8 mouse cellular contexts compared by ENCODE assay signal in genomic region chr17:35841076-35841950, GRCm38 (mm10). TPM values are rescaled to one million over a fixed set of nuclear protein-coding genes. Genes with fewer than 3 reads are reported as not detected.
A peak's percentile ranks its signal among the peaks of the same experiment; 100 is the strongest.
DNase-seq lines count a peak whose midpoint lies in the region; ATAC-seq and TF ChIP-seq lines count a peak whose summit lies in the region.

Gene Mdc1 (plus strand): TSS chr17:35841515.

- peak; percentile 77 for TF ChIP-seq POLR2A in testis, adult 2 months (IDR thresholded peaks at IDR 0.05; ENCODE audit: control insufficient read depth, low read depth, low read length)

- H3K4me3 ChIP-seq in E14TG2a.4 (replicated peaks; ENCODE audit: low read length): peak within 1 kb of the TSS; percentile 97
- peak within 1 kb of the TSS; percentile 61 for H3K4me3 ChIP-seq in forebrain, embryonic 12.5 days (replicated peaks)
- peak within 1 kb of the TSS; percentile 70 for H3K4me3 ChIP-seq in heart, postnatal 0 days (ENCODE audit: low read depth, low read length)
- H3K4me3 ChIP-seq in liver, embryonic 16.5 days (ENCODE audit: low read depth, low read length): peak within 1 kb of the TSS; percentile 77
- H3K4me3 ChIP-seq in neural tube, embryonic 13.5 days: peak within 1 kb of the TSS; percentile 62
- peak within 1 kb of the TSS; percentile 100 for H3K4me3 ChIP-seq in testis, adult 2 months (ENCODE audit: control insufficient read depth, low read depth, low read length)

- H3K4me1 ChIP-seq in E14TG2a.4 (replicated peaks; ENCODE audit: low read depth, low read length): peaks cover 36% of the 10 kb centered on the region
- peaks cover 23% of the 10 kb centered on the region for H3K4me1 ChIP-seq in forebrain, embryonic 12.5 days
- peaks cover 13% of the 10 kb centered on the region for H3K4me1 ChIP-seq in heart, postnatal 0 days (ENCODE audit: control insufficient read depth, insufficient read depth)
- peaks cover 33% of the 10 kb centered on the region for H3K4me1 ChIP-seq in liver, embryonic 16.5 days (ENCODE audit: control insufficient read depth, low read depth, low read length)
- peaks cover 29% of the 10 kb centered on the region for H3K4me1 ChIP-seq in neural tube, embryonic 13.5 days (replicated peaks)
- H3K4me1 ChIP-seq in testis, adult 2 months (ENCODE audit: control insufficient read depth, insufficient read depth, low read length): peaks cover 21% of the 10 kb centered on the region

- peaks cover 41% of the 10 kb centered on the region for H3K36me3 ChIP-seq in E14TG2a.4 (ENCODE audit: insufficient read depth, low read length)
- peaks cover 26% of the 10 kb centered on the region for H3K36me3 ChIP-seq in forebrain, embryonic 12.5 days (replicated peaks)
- peaks cover 17% of the 10 kb centered on the region for H3K36me3 ChIP-seq in heart, postnatal 0 days (replicated peaks; ENCODE audit: control insufficient read depth, insufficient read depth, low read length)
- H3K36me3 ChIP-seq in liver, embryonic 16.5 days (ENCODE audit: control insufficient read depth, insufficient read depth): peaks cover 25% of the 10 kb centered on the region
- H3K36me3 ChIP-seq in neural tube, embryonic 13.5 days: peaks cover 21% of the 10 kb centered on the region
- peaks cover 2% of the 10 kb centered on the region for H3K36me3 ChIP-seq in testis, adult 2 months (ENCODE audit: control insufficient read depth, insufficient read depth, low read length)

- TF ChIP-seq CTCF in E14TG2a.4 (conservative IDR thresholded peaks at IDR 0.05; ENCODE audit: low read length): no peak
- no peak; the same call in 1 of the 2 replicates for TF ChIP-seq CTCF in heart, postnatal 0 days (IDR thresholded peaks at IDR 0.05; ENCODE audit: low read depth)
- no peak for TF ChIP-seq CTCF in testis, adult 2 months (IDR thresholded peaks at IDR 0.05; ENCODE audit: control insufficient read depth, insufficient read depth, insufficient replicate concordance, low read depth, low read length)

- H3K27me3 ChIP-seq in E14TG2a.4 (ENCODE audit: insufficient read depth, low read length): no peaks in the 10 kb centered on the region
- no peaks in the 10 kb centered on the region for H3K27me3 ChIP-seq in forebrain, embryonic 12.5 days
- no peaks in the 10 kb centered on the region for H3K27me3 ChIP-seq in heart, postnatal 0 days (ENCODE audit: control insufficient read depth, insufficient read depth, low read length)
- H3K27me3 ChIP-seq in liver, embryonic 16.5 days (ENCODE audit: control insufficient read depth, insufficient read depth, low read depth, low read length): no peaks in the 10 kb centered on the region
- H3K27me3 ChIP-seq in neural tube, embryonic 13.5 days: no peaks in the 10 kb centered on the region
- no peaks in the 10 kb centered on the region for H3K27me3 ChIP-seq in testis, adult 2 months (ENCODE audit: control insufficient read depth, insufficient read depth, low read length)

- H3K9ac ChIP-seq in forebrain, embryonic 12.5 days: peak within 1 kb of the TSS; percentile 64
- H3K9ac ChIP-seq in heart, postnatal 0 days (replicated peaks; ENCODE audit: low read depth, low read length): peak within 1 kb of the TSS; percentile 49
- H3K9ac ChIP-seq in liver, embryonic 16.5 days (ENCODE audit: low read depth, low read length): peak within 1 kb of the TSS; percentile 84
- H3K9ac ChIP-seq in neural tube, embryonic 13.5 days: peak within 1 kb of the TSS; percentile 68

- H3K4me2 ChIP-seq in forebrain, embryonic 12.5 days: peak within 1 kb of the TSS; percentile 58
- H3K4me2 ChIP-seq in heart, postnatal 0 days (ENCODE audit: low read depth, low read length): peak within 1 kb of the TSS; percentile 84
- H3K4me2 ChIP-seq in liver, embryonic 16.5 days (ENCODE audit: low read depth, low read length): peak within 1 kb of the TSS; percentile 86
- peak within 1 kb of the TSS; percentile 78 for H3K4me2 ChIP-seq in neural tube, embryonic 13.5 days

- peak; percentile 93 for TF ChIP-seq EP300 in heart, postnatal 0 days (IDR thresholded peaks at IDR 0.05; ENCODE audit: low read depth)

- peak; percentile 100 for DNase-seq in c-Kit-positive CD71-positive TER-119-positive erythroid progenitor cells, embryonic 14.5 days (ENCODE audit: low spot score)
- DNase-seq in heart, postnatal 0 days (ENCODE audit: low spot score): peak; percentile 100
- peak; percentile 99 to 100 for DNase-seq in kidney, postnatal 4 days

- ATAC-seq in forebrain, embryonic 12.5 days (ENCODE audit: low FRiP score): peak; percentile 92
- ATAC-seq in heart, postnatal 0 days (ENCODE audit: insufficient read depth, low read depth): peak; percentile 89
- ATAC-seq in liver, embryonic 16.5 days (ENCODE audit: low read depth): peak; percentile 86
- peak; percentile 91 for ATAC-seq in neural tube, embryonic 13.5 days (ENCODE audit: low read depth)

- H3K9me3 ChIP-seq in E14TG2a.4 (ENCODE audit: low read length): no peaks in the 10 kb centered on the region
- H3K9me3 ChIP-seq in forebrain, embryonic 12.5 days: no peaks in the 10 kb centered on the region
- H3K9me3 ChIP-seq in heart, postnatal 0 days (replicated peaks; ENCODE audit: control insufficient read depth, low read length): no peaks in the 10 kb centered on the region
- no peaks in the 10 kb centered on the region for H3K9me3 ChIP-seq in liver, embryonic 16.5 days (replicated peaks; ENCODE audit: control insufficient read depth, low read length)
- no peaks in the 10 kb centered on the region for H3K9me3 ChIP-seq in neural tube, embryonic 13.5 days

- H3K27ac ChIP-seq in forebrain, embryonic 12.5 days: peak within 1 kb of the TSS; percentile 86
- H3K27ac ChIP-seq in heart, postnatal 0 days (ENCODE audit: low read depth): peak within 1 kb of the TSS; percentile 86
- H3K27ac ChIP-seq in liver, embryonic 16.5 days (ENCODE audit: low read length): peak within 1 kb of the TSS; percentile 93
- peak within 1 kb of the TSS; percentile 76 for H3K27ac ChIP-seq in neural tube, embryonic 13.5 days (replicated peaks)
- peak within 1 kb of the TSS; percentile 100 for H3K27ac ChIP-seq in testis, adult 2 months (ENCODE audit: control insufficient read depth, insufficient read depth, low read depth, low read length)

- WGBS in forebrain, embryonic 12.5 days: under 1% methylated on average over 59 of the region's 59 CpGs
- under 1% methylated on average over 59 of the region's 59 CpGs for WGBS in heart, postnatal 0 days
- under 1% methylated on average over 59 of the region's 59 CpGs for WGBS in liver, embryonic 16.5 days (ENCODE audit: insufficient replicate concordance)
- under 1% methylated on average over 59 of the region's 59 CpGs for WGBS in neural tube, embryonic 13.5 days

RNA-seq across cellular contexts. Expression of gene Mdc1, which starts in this region (rescaled TPM):
- 22.3 and 26.1 TPM in 2 replicates for polyA plus RNA-seq in forebrain, embryonic 12.5 days (2016; fragmentation: Nextera tagmentation; extraction: Ambion mirVana)
- 5.4 and 25.0 TPM in 2 replicates for total RNA-seq in heart, postnatal 0 days (2014; rRNA removed; ENCODE audit: low replicate concordance)
- polyA plus RNA-seq in heart, postnatal 0 days (2015; fragmentation: Nextera tagmentation; extraction: Ambion mirVana): 2.3 and 3.0 TPM in 2 replicates
- 10.0 and 10.3 TPM in 2 replicates for polyA plus RNA-seq in liver, embryonic 16.5 days (2015; fragmentation: Nextera tagmentation; extraction: Ambion mirVana)
- 7.2 and 9.6 TPM in 2 replicates for polyA plus RNA-seq in neural tube, embryonic 13.5 days (2015; fragmentation: Nextera tagmentation; extraction: Ambion mirVana)
- 73.7 and 81.1 TPM in 2 replicates for polyA plus RNA-seq in testis, adult 2 months (2012; rRNA removed)

Comparison
In these comparisons a context has a peak if more than half of its experiments do, and no peak if none do; other contexts are left out.
1. Peak in every context shown above with its lines: DNase-seq, ATAC-seq, H3K4me3 ChIP-seq and H3K27ac ChIP-seq.